Mouse (Mus musculus) heart, adult 2 months (tissue): ENCODE measurements around the gene Mgat5. TPM values are rescaled to one million over a fixed set of nuclear protein-coding genes. Genes with fewer than 3 reads are reported as not detected.
A peak's percentile ranks its signal among the peaks of the same experiment; 100 is the strongest.

Experiments used
- DNase-seq, 2 experiments: peaks; one replicate each; pipeline ENCODE4 v3.0.0; 2021
- H3K27ac ChIP-seq: fragments of 200-600 bp; 2 replicates; pipeline ENCODE4 v1.8.1; 2022
- H3K27me3 ChIP-seq: fragments of 200-500 bp; 2 replicates; pipeline ENCODE4 v1.6.1; 2012; ENCODE audit warnings: mild to moderate bottlenecking, low read length, inconsistent platforms, mixed read lengths; ENCODE audit not compliant: control insufficient read depth, insufficient read depth
- H3K36me3 ChIP-seq: fragments of 200-500 bp; 2 replicates; pipeline ENCODE4 v1.6.1; 2012; ENCODE audit warnings: low read length, inconsistent platforms; ENCODE audit not compliant: control insufficient read depth, insufficient read depth
- H3K4me1 ChIP-seq: fragments of 200-500 bp; 2 replicates; pipeline ENCODE4 v1.6.1; 2011; ENCODE audit warnings: low read length; ENCODE audit not compliant: control insufficient read depth, insufficient read depth
- H3K4me3 ChIP-seq: fragments of 200-600 bp; 2 replicates; pipeline ENCODE4 v1.8.1; 2022
- H3K79me2 ChIP-seq: fragments of 200-500 bp; replicated peaks from 2 replicates; pipeline ENCODE4 v1.6.1; 2012; ENCODE audit warnings: mild to moderate bottlenecking, inconsistent platforms, low read length, moderate library complexity, mixed read lengths; ENCODE audit not compliant: control insufficient read depth, insufficient read depth
- H3K9ac ChIP-seq: fragments of 200-500 bp; 2 replicates; pipeline ENCODE4 v1.6.1; 2012; ENCODE audit warnings: low read depth, mild to moderate bottlenecking, control low read depth, inconsistent platforms, low read length, mixed read lengths
- CTCF ChIP-seq: fragments of 200-600 bp; IDR thresholded peaks from 2 replicates; pipeline ENCODE4 v1.8.1; 2022; ENCODE audit warnings: antibody characterized with exemption, mild to moderate bottlenecking, moderate library complexity
- EP300 ChIP-seq: fragments of 200-500 bp; IDR thresholded peaks from 2 replicates; pipeline ENCODE4 v1.6.1; 2011; ENCODE audit warnings: low read depth, low read length, control low read depth; ENCODE audit not compliant: insufficient read depth
- POLR2A ChIP-seq: fragments of 200-500 bp; IDR thresholded peaks from 2 replicates; pipeline ENCODE4 v1.6.1; 2011; ENCODE audit warnings: mild to moderate bottlenecking, low read depth, low read length, control low read depth; ENCODE audit not compliant: insufficient read depth
- WGBS: fragments of 180-500 bp; shearing (Covaris S2); methylation state at CpG from one replicate; pipeline ENCODE4 v1.1.7; 2018; 5-methylcytosine and 5-hydroxymethylcytosine counted together
- intact Hi-C: fragments of 180-260 bp; cut with DNase I; formaldehyde crosslinking; loops from one replicate; pipeline ENCODE4 v1.15.1; 2025
- polyA plus RNA-seq: library from polyadenylated mRNA; depleted of rRNA; stranded (reverse); fragments of >200 nt; gene quantifications from 2 replicates; pipeline ENCODE4 v1.2.3, GENCODE M21; 2012
- total RNA-seq, 2 experiments: library from RNA; stranded (reverse); gene quantifications; 2 replicates each; pipeline ENCODE4 v1.2.3; 2021

Gene Mgat5
- total and polyA plus RNA-seq, 3 experiments = 5.6 to 16.7 (median 13.6) TPM

DNA sequence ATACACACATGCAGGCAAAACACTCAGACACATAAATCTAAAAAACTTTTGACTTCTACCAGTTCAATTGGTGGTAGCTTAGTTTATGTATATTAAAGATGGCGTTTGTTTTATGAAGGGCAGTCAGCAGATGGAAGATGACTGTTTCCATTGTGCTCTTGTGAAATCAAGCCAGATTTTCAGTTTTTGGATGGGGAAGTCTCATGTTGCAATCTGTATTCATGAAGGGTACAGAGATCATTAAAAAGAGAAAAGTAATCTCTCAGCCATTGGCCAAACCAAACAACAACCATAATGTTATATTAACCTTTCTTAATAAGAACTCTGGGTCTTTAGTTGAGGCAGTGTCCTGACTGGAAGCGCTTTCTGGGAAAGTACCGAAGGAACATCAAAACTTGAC lies 73.3 kb downstream of the Mgat5 start:
- H3K79me2 ChIP-seq = peaks cover 2% of the 10 kb centered on the region; the same call in 1 of the 2 replicates
- H3K27me3 ChIP-seq = no peaks in the 10 kb centered on the region
- no peak overlapping the region for H3K27ac ChIP-seq
- no peak for TF ChIP-seq POLR2A
- no peak for TF ChIP-seq CTCF
- TF ChIP-seq EP300 = no peak
- peaks cover 7% of the 10 kb centered on the region for H3K36me3 ChIP-seq
- no peak for DNase-seq
- 87% methylated on average over 3 of the region's 3 CpGs for WGBS
- no peak overlapping the region for H3K9ac ChIP-seq
- no peak overlapping the region for H3K4me3 ChIP-seq
- intact Hi-C loops = no loop called here
- peaks cover 3% of the 10 kb centered on the region for H3K4me1 ChIP-seq

DNA sequence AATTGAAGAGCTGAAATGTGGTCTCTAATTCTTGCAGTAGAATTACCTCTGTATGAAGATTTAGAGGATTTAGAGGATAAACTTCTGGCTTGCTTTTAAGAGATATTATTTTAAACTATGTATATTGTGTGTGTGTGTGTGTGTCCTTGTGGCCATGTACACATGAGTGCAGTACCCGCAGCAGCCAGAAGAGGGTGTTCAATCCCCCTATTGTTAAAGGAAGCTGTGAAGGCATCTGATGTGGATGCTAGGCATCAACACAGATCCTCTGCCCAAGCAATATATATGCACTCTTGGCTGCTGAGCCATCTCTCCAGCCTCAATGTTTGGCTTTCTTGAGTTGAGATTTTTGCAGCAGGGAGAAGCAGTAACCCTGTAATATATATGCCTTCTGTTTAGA lies 75.4 kb downstream of the Mgat5 start:
- no peak overlapping the region for H3K9ac ChIP-seq
- no peaks in the 10 kb centered on the region for H3K27me3 ChIP-seq
- TF ChIP-seq EP300 = no peak
- peak; percentile 46 for TF ChIP-seq CTCF
- no peak for TF ChIP-seq POLR2A
- H3K4me1 ChIP-seq = no peaks in the 10 kb centered on the region
- no peak for DNase-seq
- no peaks in the 10 kb centered on the region for H3K36me3 ChIP-seq
- no peaks in the 10 kb centered on the region; the same call in 1 of the 2 replicates for H3K79me2 ChIP-seq
- intact Hi-C loops = no loop called here
- WGBS = 100% methylated on average over 1 of the region's 1 CpGs
- no peak overlapping the region for H3K4me3 ChIP-seq
- H3K27ac ChIP-seq = no peak overlapping the region

GRCm38 (mm10) chr1:127284975-127285374 lies 80.2 kb downstream of the Mgat5 start:
- Histone ChIP-seq H3K36me3 (no peaks in the 10 kb centered on the region), H3K27me3 (no peaks in the 10 kb centered on the region), H3K79me2 (no peaks in the 10 kb centered on the region), H3K4me1 (no peaks in the 10 kb centered on the region; the same call in 1 of the 2 replicates), H3K27ac (no peak overlapping the region), H3K4me3 (no peak overlapping the region), H3K9ac (no peak overlapping the region)
- 92% methylated on average over 3 of the region's 3 CpGs for WGBS
- intact Hi-C loops = no loop called here
- no peak for DNase-seq
- no peak for TF ChIP-seq POLR2A
- no peak for TF ChIP-seq EP300
- no peak for TF ChIP-seq CTCF

DNA sequence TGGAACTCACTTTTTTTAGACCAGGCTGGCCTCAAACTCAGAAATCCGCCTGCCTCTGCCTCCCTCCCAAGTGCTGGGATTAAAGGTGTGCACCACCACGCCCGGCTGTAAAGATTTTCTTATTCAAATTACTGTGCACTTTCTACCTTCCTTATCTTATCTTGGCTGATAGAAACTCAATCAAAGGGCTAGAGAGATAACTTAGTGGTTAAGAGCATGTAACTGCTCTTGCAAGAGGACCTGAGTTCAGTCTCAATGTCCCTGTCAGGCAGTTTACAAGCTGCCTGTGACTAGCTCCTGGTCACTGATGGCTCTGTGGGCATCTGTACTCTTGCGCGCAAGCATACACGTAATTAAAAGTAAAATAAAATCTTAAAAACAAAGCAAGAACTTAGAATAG lies 82.7 kb downstream of the Mgat5 start:
- no peak for DNase-seq
- H3K9ac ChIP-seq = no peak overlapping the region
- no peak overlapping the region for H3K4me3 ChIP-seq
- intact Hi-C loops = no loop called here
- no peaks in the 10 kb centered on the region for H3K27me3 ChIP-seq
- no peak overlapping the region for H3K27ac ChIP-seq
- no peaks in the 10 kb centered on the region for H3K79me2 ChIP-seq
- no peak for TF ChIP-seq EP300
- no peak for TF ChIP-seq POLR2A
- WGBS = 90% methylated on average over 6 of the region's 6 CpGs
- H3K36me3 ChIP-seq = no peaks in the 10 kb centered on the region
- H3K4me1 ChIP-seq = no peaks in the 10 kb centered on the region; the same call in 1 of the 2 replicates

DNA sequence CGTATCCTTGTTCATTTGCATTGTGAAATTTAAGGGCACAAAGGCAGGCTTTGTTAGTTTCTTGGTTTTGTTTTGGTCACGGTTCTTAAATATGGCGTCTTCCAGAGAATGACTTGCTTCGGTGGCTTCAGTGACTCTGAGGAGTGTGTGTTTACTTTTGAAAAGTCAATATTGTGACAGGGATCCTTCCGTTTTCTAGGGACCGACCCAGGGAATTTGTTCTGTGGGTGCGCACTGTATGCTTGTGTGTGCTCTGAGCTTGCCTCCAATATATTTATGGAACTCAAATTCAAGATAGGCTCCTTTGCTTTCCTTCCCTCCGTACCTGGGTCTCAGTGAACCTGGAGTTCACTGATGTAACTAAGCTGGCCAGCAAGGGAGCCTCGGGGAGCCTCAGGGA lies 86.1 kb downstream of the Mgat5 start:
- H3K9ac ChIP-seq = no peak overlapping the region
- no peaks in the 10 kb centered on the region for H3K27me3 ChIP-seq
- H3K4me3 ChIP-seq = no peak overlapping the region
- H3K27ac ChIP-seq = no peak overlapping the region
- H3K36me3 ChIP-seq = no peaks in the 10 kb centered on the region
- no peak for DNase-seq
- TF ChIP-seq POLR2A = no peak
- 83% methylated on average over 9 of the region's 9 CpGs for WGBS
- intact Hi-C loops = no loop called here
- H3K79me2 ChIP-seq = no peaks in the 10 kb centered on the region
- peaks cover 2% of the 10 kb centered on the region; the same call in 1 of the 2 replicates for H3K4me1 ChIP-seq

- Histone ChIP-seq H3K4me3 (no peak overlapping the region), H3K79me2 (no peaks in the 10 kb centered on the region), H3K27ac (no peak overlapping the region), H3K9ac (no peak overlapping the region), H3K27me3 (no peaks in the 10 kb centered on the region), H3K4me1 (peaks cover 4% of the 10 kb centered on the region; the same call in 1 of the 2 replicates), H3K36me3 (peaks cover 5% of the 10 kb centered on the region)
- DNase-seq = no peak
- TF ChIP-seq CTCF = no peak
- TF ChIP-seq POLR2A = no peak
- no peak for TF ChIP-seq EP300
- intact Hi-C loops = no loop called here
These were observed 86.9 kb downstream of the Mgat5 start for GRCm38 (mm10) chr1:127291721-127292120.
